Mouse (Mus musculus) right cerebral cortex, adult 18-20 months (tissue): ENCODE results near the gene Cacna1e.
A peak's percentile ranks its signal among the peaks of the same experiment; 100 is the strongest.

Source experiments
- DNase-seq: peaks from one replicate; pipeline ENCODE4 v3.0.0; 2022; ENCODE audit warnings: mixed read lengths

Gene Cacna1e

DNA sequence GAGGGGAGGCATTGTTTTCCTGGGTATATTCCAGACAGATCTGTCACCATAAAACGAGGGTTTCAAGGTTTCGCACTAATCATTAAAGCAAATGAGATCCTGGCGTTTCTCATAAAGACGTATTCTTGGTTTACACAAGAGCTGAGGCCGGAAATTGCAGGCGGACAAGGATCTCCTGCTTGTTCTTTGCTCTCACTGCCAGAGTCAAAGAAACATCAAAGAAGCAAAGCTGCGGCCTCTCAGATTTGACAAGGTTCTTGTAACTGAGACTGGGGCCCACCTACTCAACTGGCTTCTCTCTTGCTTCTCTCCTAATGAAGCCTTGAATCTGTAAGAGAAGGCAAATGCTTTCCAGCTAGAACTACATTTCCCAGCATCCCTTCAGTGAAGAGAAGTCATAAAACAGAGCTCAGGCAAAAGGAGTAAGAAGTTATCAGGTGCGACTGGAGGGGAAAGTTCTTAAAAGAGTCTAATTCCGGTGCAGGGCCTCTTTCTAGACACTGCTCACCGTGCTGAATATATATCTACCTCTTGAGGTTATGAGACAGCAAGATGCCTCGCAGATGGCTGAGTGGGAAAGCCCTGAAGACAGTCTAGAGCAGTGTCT lies 104.3 kb downstream of the Cacna1e start:
- no peak for DNase-seq

DNA sequence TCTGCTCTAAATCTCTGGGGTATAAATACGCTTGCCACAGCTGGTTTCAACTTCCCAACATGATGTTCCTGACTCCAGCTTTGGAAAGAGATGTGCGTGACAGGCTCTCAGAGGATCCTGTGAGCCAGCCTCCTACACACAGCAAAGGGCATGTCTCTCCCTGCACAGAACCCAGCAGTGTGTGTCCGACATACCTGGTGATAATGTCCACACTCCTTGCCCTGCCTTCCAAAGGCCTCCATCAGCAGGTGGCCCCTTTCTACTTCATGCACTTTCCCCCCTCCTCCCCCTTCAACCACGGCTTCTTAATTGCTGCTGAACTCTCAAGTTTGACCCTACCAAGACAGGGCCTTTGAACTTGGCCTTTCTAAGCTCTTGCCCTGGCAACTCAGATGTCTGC lies 108.0 kb downstream of the Cacna1e start:
- no peak for DNase-seq

DNA sequence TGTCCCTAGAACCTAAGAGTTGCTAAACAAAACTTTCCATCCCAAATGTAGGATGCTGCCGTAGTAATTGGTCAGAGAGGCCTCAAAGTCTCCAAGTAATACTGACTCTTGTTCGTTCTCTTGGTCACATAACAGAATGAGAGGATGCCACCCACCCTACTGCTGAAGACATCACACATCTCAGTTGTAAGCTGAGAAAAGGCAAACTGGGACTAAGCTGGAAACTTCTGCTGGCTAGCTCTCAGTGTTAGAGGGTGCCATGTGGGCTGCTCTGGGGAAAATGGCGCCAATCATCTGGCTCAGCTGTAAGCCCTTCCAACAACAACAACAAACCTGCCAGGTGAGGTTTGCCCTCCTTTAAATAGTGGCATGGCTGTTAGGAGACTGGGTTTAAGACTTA lies 109.8 kb downstream of the Cacna1e start:
- no peak for DNase-seq

DNA sequence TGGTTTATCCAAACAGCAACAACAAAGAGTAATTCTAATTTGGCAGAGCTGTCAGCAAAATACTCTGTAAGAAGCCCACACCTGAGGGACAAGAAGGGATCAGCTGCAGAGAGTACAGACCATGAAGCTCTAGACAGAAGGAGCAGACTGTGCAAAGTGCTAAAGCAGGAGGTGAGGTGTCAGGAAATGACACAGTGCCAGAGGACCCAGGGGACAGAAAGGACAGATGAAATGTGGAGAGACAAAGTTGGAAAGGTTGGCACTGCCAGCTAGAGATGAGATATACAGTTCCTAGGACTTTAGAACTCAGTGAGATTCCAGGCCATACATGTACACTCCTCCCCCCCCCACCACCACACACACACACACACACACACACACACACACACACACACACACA lies 113.2 kb downstream of the Cacna1e start:
- no peak for DNase-seq

DNA sequence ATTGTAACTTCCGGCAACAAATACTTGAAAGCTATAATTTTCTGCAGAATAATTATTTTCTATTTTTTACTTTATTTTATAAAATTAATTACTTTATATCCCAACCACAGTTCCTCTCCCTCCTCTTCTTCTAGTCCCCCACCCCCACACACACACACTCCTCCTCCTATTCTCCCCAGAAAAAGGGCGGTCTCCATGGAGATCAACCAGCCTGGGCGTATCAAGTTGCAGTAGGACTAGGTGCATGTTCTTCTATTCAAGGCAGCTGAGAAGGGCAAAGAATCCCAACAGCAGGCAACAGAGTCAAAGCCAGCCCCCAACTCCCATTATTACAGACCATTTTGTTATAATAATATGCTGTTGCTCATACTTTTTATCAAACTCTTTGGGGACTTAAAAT lies 113.8 kb downstream of the Cacna1e start:
- no peak for DNase-seq

GRCm38 (mm10) chr1:154763132-154763531 lies 121.2 kb downstream of the Cacna1e start:
- no peak for DNase-seq

GRCm38 (mm10) chr1:154752081-154752480 lies 132.2 kb downstream of the Cacna1e start:
- DNase-seq = no peak

- peak; percentile 42 for DNase-seq
These were observed 135.8 kb downstream of the Cacna1e start for GRCm38 (mm10) chr1:154748531-154748930.

GRCm38 (mm10) chr1:154745241-154745640 lies 139.1 kb downstream of the Cacna1e start:
- DNase-seq = no peak

DNA sequence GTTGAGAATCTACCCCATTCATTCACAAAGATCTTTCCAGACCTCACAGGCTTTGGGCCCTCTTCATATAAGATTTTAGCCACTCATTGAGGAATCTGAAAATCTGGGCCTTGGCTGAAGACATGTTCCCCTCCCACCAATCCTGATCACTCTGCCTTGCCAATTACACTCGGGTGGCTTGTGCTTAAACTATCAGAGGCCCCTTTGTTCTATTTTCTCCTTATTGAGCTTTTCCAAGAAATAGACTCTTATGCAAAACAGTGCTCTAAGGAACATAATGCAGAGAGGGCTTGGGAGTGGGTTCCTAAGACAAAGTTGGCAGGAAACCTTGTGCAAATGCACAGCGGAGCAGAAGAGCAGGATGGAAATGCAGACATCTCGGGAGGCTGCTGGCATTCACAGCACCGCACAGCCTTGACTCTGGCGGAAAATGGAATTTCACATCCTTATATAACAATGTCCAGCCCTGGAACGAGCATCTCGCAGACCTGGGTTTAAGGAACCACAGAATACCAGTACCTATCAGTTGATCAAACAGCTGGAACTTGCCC lies 153.8 kb downstream of the Cacna1e start:
- DNase-seq = no peak

- DNase-seq = peak; percentile 88
These were observed 154.9 kb downstream of the Cacna1e start for GRCm38 (mm10) chr1:154729269-154729980.

GRCm38 (mm10) chr1:154728682-154729081 lies 155.6 kb downstream of the Cacna1e start:
- no peak for DNase-seq

GRCm38 (mm10) chr1:154727696-154728095 lies 156.6 kb downstream of the Cacna1e start:
- DNase-seq = no peak

- DNase-seq = peak; percentile 68
These were observed 157.7 kb downstream of the Cacna1e start for GRCm38 (mm10) chr1:154726361-154727161.

GRCm38 (mm10) chr1:154725356-154726320 lies 158.7 kb downstream of the Cacna1e start:
- no peak for DNase-seq

GRCm38 (mm10) chr1:154723537-154724286 lies 160.6 kb downstream of the Cacna1e start:
- peak; percentile 62 for DNase-seq

GRCm38 (mm10) chr1:154723078-154723477 lies 161.2 kb downstream of the Cacna1e start:
- no peak for DNase-seq

- no peak for DNase-seq
These were observed 168.7 kb downstream of the Cacna1e start for GRCm38 (mm10) chr1:154715596-154715995.

- no peak for DNase-seq
These were observed 171.6 kb downstream of the Cacna1e start for GRCm38 (mm10) chr1:154712747-154713146.

DNA sequence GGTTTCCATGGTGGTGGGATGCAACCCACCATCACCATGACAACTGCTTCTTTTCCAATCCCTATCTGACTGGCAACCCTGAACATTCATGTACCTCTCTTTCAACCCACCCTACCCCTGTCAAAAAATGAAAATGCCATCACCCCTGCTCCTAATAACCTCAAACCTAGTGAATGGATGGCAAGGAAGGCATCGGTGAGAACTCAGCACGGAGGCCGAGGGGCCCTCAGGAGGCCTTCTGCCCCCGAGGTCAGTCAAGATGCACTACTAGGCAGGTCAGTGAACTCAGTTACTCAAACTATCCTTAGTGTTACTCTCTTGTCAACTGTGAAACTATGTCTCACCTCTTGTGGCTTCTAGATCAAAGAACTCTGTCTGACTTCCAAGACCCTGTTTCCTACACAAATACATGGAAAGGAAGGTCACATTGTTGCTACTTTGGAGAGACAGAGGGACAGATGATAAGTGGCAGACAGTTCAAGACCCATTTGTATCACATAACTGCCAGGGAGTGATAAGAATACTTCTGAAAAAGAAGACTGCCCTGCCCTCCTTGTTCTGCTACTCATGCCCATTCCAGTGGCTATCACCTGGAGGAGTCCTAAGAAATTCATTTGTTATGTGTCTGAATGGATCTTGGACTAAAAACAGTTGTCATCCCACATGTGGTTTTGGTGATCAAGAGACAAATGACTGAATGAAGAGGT lies 176.6 kb downstream of the Cacna1e start:
- no peak for DNase-seq

- no peak for DNase-seq
These were observed 177.3 kb downstream of the Cacna1e start for GRCm38 (mm10) chr1:154706974-154707373.
